Mouse (Mus musculus) left cerebral cortex, postnatal 4 days (tissue): Measurements from ENCODE around the gene Gm21760. TPM values are rescaled to one million over a fixed set of nuclear protein-coding genes. Genes with fewer than 3 reads are reported as not detected.
"Not testable (repeated sequence)": the region's sequence is repeated elsewhere in the genome, so short reads cannot be mapped to it uniquely, and the experiment has no call there.

ENCODE experiments used
- DNase-seq: peaks from one replicate; pipeline ENCODE4 v3.0.0-alpha.2; 2022
- intact Hi-C: fragments of 180-260 bp; cut with DNase I; formaldehyde crosslinking; loops from one replicate; pipeline ENCODE4 v1.15.1; 2025
- total RNA-seq, 2 experiments: library from RNA; stranded (reverse); gene quantifications; 2 replicates each; pipeline ENCODE4 v1.2.3; 2021

Gene Gm21760
- not detected for total RNA-seq

GRCm38 (mm10) chrY:80133479-80133878 is at the start of gene Gm21760:
Gm21760 (plus strand) TSS chrY:80133779.
- DNase-seq, intact Hi-C loops: not testable (repeated sequence)
